Mouse (Mus musculus): ENCODE results near the gene Vmn1r157.
"Not testable (repeated sequence)": the region's sequence is repeated elsewhere in the genome, so short reads cannot be mapped to it uniquely, and the experiment has no call there.

Vmn1r157 gene

DNA sequence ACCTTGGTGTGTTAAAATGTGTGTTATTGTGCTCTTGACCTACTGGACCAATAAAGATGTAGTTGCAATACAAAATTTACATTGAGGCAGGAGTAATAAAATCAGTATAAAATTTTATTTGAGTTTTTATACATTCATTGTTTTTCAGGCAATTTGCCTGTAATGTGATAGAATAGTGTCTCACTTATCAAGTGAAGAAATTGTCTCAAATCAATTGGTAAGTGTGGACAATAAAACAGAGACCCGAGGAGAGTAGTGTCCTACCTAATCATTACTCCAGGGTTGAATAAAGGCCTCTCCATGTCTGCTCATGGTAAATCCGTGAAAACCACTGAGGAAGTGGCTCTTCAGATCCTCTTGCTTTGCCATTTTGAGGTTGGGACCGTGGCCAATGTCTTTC lies at the start of gene Vmn1r157:
Gene Vmn1r157 (plus strand): TSS at position 301 of the 400 bp plus-strand sequence.
- not testable (repeated sequence) for DNase-seq

DNA sequence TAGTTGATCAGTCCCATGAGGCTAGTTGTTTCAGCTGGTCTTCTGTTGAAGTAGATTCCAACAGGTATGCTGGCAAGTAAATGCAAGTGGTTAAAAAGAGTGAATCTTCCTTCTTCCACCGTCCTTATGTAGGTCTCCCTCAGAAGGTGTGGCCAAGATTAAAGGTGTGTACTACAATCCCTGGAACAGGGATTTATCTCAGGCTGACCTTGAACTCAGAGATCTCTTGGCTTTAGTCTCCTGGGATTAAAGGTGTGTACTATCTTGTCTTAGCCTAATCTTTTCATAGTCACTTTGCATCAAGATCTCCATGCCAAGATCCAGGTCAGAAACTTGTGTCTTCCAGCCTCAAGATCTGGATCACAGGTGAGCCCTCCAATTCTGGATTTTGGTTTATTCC lies 41.9 kb upstream of the Vmn1r157 start, which contains the start of gene Gm4567:
Gene Gm4567 (minus strand): TSS at position 101 of the 400 bp plus-strand sequence.
- DNase-seq: not testable (repeated sequence)

DNA sequence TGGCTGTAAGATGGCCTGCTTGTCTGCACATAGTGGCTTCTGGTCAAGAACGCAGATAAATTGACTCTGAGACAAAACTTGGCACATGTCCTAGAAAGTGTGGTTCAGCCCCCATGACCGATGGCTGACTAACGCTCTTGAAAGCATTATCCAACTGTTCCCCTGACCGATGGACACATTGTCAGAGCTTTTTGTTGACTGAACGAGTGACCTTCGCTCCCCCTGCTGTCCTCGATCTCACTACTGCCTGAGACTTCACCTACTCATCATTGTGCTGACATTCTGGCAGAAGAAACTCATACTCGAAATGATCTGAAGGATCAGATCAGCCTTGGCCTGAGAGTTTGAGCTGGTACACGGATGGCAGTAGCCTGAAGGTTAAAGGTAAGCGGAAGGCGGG lies 14.5 kb downstream of the Vmn1r157 start:
- not testable (repeated sequence) for DNase-seq

DNA sequence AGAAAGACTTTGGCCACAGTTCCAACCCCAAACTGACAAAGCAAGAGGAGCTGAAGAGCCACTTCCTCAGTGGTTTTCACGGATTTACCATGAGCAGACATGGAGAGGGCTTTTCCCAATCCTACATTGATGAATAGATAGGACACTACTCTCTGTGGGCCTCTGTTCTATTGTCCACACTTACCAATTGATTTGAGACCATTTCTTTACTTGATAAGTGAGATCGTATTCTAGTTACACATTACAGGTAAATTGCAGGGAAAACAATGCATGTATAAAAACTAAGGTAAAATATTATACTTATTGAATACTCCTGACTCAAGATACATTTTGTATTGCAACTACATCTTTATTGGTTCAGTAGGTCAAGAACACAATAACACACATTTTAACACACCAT lies 29.2 kb downstream of the Vmn1r157 start, which contains the start of gene Vmn1r158:
Gene Vmn1r158 (minus strand): TSS at position 101 of the 400 bp plus-strand sequence.
- DNase-seq: not testable (repeated sequence)

Data from lung, postnatal 10 days (tissue).